Mouse (Mus musculus) neural tube, embryonic 14.5 days (tissue): ENCODE data around the gene Rufy2. TPM values are rescaled to one million over a fixed set of nuclear protein-coding genes. Genes with fewer than 3 reads are reported as not detected.
A peak's percentile ranks its signal among the peaks of the same experiment; 100 is the strongest.

Experiments
- ATAC-seq: fragments of 200-750 bp; cut with Nextera tagmentation; 2 replicates; pipeline ENCODE4 v1.8.0; 2017; ENCODE audit warnings: low read depth, mild to moderate bottlenecking, moderate TSS enrichment, moderate library complexity
- H3K27ac ChIP-seq: fragments of 300-500 bp; sonication (generic); 2 replicates; pipeline ENCODE4 v1.5.1; 2014; ENCODE audit warnings: low read depth, mild to moderate bottlenecking, control low read depth, low read length, moderate library complexity, mixed read lengths
- H3K27me3 ChIP-seq: fragments of 300-500 bp; sonication (generic); 2 replicates; pipeline ENCODE4 v1.6.1; 2014; ENCODE audit warnings: low read length; ENCODE audit not compliant: control insufficient read depth, insufficient read depth
- H3K36me3 ChIP-seq: fragments of 300-500 bp; sonication (generic); 2 replicates; pipeline ENCODE4 v1.6.1; 2014; ENCODE audit warnings: low read length, mixed read lengths; ENCODE audit not compliant: control insufficient read depth, insufficient read depth
- H3K4me1 ChIP-seq: fragments of 300-500 bp; sonication (generic); 2 replicates; pipeline ENCODE4 v1.6.1; 2014; ENCODE audit warnings: low read length; ENCODE audit not compliant: control insufficient read depth, insufficient read depth
- H3K4me2 ChIP-seq: fragments of 300-500 bp; sonication (generic); 2 replicates; pipeline ENCODE4 v1.6.1; 2014; ENCODE audit warnings: mild to moderate bottlenecking, low read depth, low read length, control low read depth
- H3K4me3 ChIP-seq: fragments of 300-500 bp; sonication (generic); 2 replicates; pipeline ENCODE4 v1.5.1; 2014; ENCODE audit warnings: low read depth, low read length, control low read depth, mixed read lengths
- H3K9ac ChIP-seq: fragments of 300-500 bp; sonication (generic); replicated peaks from 2 replicates; pipeline ENCODE4 v1.6.1; 2014; ENCODE audit warnings: low read depth, mild to moderate bottlenecking, control low read depth, low read length, mixed read lengths
- H3K9me3 ChIP-seq: fragments of 300-500 bp; sonication (generic); 2 replicates; pipeline ENCODE4 v1.6.1; 2016; ENCODE audit warnings: low read length; ENCODE audit not compliant: control insufficient read depth
- WGBS: fragments of 180-500 bp; shearing (Covaris S2); extraction: QIAGEN DNeasy Blood & Tissue Kit; methylation state at CpG from one replicate; pipeline ENCODE4 v1.1.7; 2014; 5-methylcytosine and 5-hydroxymethylcytosine counted together
- polyA plus RNA-seq: library from polyadenylated mRNA; unstranded; fragments of >200 nt; fragmentation: Nextera tagmentation; extraction: Ambion mirVana; gene quantifications from 2 replicates; pipeline ENCODE4 v1.2.1, GENCODE M21; 2014

The Rufy2 gene
- polyA plus RNA-seq, 1 experiment from 2014 or later = 73.0 TPM

DNA sequence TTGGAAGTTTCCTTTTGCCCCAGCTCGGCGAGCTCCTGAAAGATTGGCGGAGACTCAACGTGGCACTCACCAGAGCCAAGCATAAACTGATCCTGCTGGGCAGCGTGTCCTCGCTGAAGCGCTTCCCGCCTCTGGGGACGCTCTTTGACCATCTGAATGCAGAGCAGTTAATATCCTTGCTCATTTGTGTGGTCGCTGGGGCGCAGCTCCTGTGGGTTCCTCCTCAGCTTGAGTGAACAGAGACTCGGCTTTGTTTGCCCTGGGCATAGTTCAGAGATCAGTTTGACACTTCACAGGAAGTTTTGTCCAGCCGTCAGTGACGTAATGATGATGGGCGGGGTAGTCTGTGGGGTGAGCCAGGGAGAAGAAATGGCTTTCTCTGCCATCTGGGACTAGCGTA lies 8.2 kb upstream of the Rufy2 start:
- H3K9me3 ChIP-seq = no peaks in the 10 kb centered on the region
- H3K4me2 ChIP-seq = no peak overlapping the region
- H3K36me3 ChIP-seq = 0 out of 2 replicates have a peak, but pooled peaks cover 9% of the 10 kb centered on the region
- H3K27ac ChIP-seq = no peak overlapping the region
- no peaks in the 10 kb centered on the region for H3K4me1 ChIP-seq
- H3K9ac ChIP-seq = no peak overlapping the region
- no peaks in the 10 kb centered on the region for H3K27me3 ChIP-seq
- no peak overlapping the region for H3K4me3 ChIP-seq
- WGBS = 72% methylated on average over 16 of the region's 16 CpGs
- ATAC-seq = no peak

DNA sequence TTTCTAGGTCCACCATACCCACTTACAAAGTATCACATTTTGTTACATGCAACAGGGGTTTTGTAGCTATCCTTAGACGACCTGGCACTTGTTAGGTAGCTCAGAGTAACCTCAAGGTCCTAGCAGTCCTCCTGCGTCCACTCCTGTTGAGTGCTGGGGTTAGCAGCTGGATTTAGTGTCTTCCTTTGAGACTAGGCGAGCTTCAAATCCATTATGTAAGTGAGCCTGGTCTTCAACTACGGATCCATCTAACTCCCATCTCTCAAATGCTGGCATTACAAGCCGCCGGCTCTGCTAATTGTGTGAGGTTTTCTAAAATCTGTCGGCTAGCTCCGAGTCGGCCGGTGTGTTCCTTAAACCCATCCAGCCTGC lies 370 bp upstream of the Rufy2 start:
- no peaks in the 10 kb centered on the region for H3K27me3 ChIP-seq
- no peaks in the 10 kb centered on the region for H3K9me3 ChIP-seq
- peak overlapping the region; percentile 82; the same call in 1 of the 2 replicates for H3K27ac ChIP-seq
- H3K4me1 ChIP-seq = peaks cover 10% of the 10 kb centered on the region; the same call in 1 of the 2 replicates
- H3K9ac ChIP-seq = peak overlapping the region; percentile 97
- ATAC-seq = no peak; the same call in 1 of the 2 replicates
- peak overlapping the region; percentile 77 for H3K4me3 ChIP-seq
- WGBS = 9% methylated on average over 10 of the region's 10 CpGs
- H3K36me3 ChIP-seq = peaks cover 9% of the 10 kb centered on the region
- H3K4me2 ChIP-seq = peak overlapping the region; percentile 55

DNA sequence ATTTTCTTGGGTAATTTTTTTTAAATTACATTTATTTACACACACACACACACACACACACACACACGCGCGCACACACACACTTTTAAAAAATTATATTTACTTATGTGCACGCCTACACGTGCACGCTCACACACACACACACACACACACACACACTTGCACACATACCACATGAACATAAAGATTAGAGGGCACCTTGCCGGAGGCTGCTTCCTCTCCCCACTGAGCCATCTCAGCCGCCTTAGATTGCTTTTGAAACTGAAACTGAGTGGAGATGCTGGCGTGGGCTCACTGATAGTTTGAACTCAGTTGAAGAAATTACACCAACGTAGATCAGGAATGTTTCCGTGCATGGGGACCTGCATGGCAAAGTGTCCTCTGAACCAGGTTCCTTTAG lies 4.0 kb downstream of the Rufy2 start:
- H3K9me3 ChIP-seq = no peaks in the 10 kb centered on the region
- H3K27ac ChIP-seq = no peak overlapping the region
- peaks cover 23% of the 10 kb centered on the region for H3K36me3 ChIP-seq
- H3K4me2 ChIP-seq = no peak overlapping the region
- no peak overlapping the region for H3K4me3 ChIP-seq
- WGBS = 94% methylated on average over 11 of the region's 11 CpGs
- no peak for ATAC-seq
- H3K4me1 ChIP-seq = peaks cover 10% of the 10 kb centered on the region; the same call in 1 of the 2 replicates
- H3K9ac ChIP-seq = no peak overlapping the region
- no peaks in the 10 kb centered on the region for H3K27me3 ChIP-seq

DNA sequence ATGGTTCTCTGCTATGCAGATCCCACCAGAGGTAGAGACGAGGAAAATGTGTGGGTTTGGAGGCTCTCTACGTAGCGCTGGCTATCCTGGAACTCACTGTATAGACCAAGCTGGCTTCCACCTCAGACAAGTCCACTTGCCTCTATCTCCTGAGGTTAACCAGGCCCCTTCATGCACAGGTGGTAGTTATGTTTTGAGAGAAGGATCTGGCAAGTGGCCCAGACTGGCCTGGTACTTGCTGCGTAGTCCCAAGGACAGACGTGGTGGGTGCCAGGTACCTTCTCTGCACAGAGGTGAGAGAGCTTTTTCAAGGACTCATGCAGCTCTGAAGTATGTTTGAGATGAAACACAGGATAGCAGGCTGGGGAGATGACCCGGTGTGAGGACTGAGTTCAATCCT lies 4.5 kb downstream of the Rufy2 start:
- Histone ChIP-seq H3K4me3 (no peak overlapping the region), H3K36me3 (peaks cover 24% of the 10 kb centered on the region), H3K27ac (no peak overlapping the region), H3K9ac (no peak overlapping the region), H3K4me1 (peaks cover 8% of the 10 kb centered on the region; the same call in 1 of the 2 replicates), H3K9me3 (no peaks in the 10 kb centered on the region), H3K27me3 (no peaks in the 10 kb centered on the region), H3K4me2 (no peak overlapping the region)
- WGBS = 97% methylated on average over 6 of the region's 6 CpGs
- no peak for ATAC-seq

DNA sequence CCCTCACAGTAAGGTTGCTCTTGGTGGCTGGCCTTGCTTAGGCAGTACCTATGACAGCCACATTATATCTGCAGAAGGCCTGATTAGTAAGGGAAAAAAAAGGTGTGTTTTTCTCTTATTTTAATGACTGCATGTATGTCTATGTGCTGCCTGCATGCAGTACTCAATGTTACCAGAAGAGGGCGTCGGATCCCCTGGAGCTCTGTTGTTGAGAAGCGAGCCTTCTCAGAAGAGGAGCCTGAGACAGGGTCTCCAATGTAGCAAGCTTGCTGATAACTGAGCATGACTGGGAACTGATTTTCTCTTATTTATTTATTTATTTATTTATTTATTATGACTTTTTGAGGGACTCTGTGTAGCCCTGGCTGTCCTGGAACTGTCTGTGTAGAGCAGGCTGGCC lies 7.3 kb downstream of the Rufy2 start:
- Histone ChIP-seq H3K27ac (no peak overlapping the region), H3K27me3 (no peaks in the 10 kb centered on the region), H3K4me1 (no peaks in the 10 kb centered on the region), H3K36me3 (peaks cover 49% of the 10 kb centered on the region), H3K9ac (no peak overlapping the region), H3K4me2 (no peak overlapping the region), H3K9me3 (no peaks in the 10 kb centered on the region), H3K4me3 (no peak overlapping the region)
- no peak for ATAC-seq
- WGBS = 32% methylated on average over 3 of the region's 3 CpGs

DNA sequence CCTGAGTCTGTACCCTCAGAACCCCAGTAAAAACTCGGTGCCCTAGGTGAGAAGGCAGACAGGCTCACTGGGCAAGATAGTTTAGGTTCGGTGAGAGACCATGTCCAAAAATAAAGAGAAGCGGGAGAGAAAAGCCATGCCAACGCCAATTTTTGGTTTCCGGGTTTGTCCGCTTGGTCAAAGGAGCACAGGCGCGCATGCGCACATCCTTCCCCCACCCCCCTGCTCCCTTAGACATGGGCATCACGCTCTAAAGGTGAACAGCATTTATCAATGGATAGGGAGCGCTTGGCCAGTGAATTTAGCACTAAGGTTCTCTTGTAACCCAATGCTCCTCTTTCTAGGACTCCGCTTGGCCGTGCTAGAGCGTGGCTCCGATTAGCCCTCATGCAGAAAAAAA lies 10.6 kb downstream of the Rufy2 start:
- 95% methylated on average over 15 of the region's 15 CpGs for WGBS

DNA sequence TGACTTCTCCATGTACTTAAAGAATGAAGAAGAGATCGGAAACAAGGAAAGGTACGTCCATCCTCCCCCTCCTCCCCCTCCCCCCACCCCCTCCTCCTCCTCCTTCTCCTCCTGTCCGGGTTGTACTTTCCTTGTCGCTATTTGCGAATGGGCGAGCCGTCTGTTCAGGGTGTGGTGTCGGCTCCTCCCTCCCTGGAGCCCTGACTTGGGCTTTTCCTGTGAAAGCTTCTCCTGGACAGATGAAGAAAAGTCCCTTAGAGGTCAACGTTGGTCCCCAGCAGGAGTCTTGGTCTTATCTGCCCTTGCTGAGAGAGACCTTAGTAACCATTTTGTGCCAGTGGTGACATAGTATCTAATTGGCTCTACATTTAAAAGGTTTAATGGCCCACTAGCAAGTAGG lies 14.0 kb downstream of the Rufy2 start:
- H3K4me1 ChIP-seq = no peaks in the 10 kb centered on the region
- peaks cover 77% of the 10 kb centered on the region for H3K36me3 ChIP-seq
- H3K4me2 ChIP-seq = no peak overlapping the region
- no peak for ATAC-seq
- H3K9me3 ChIP-seq = no peaks in the 10 kb centered on the region
- H3K4me3 ChIP-seq = no peak overlapping the region
- H3K9ac ChIP-seq = no peak overlapping the region
- H3K27ac ChIP-seq = no peak overlapping the region
- H3K27me3 ChIP-seq = no peaks in the 10 kb centered on the region
- 80% methylated on average over 6 of the region's 9 CpGs for WGBS

More for the DNA sequence above, 10.6 kb downstream of the Rufy2 start:
- Histone ChIP-seq H3K9me3 (no peaks in the 10 kb centered on the region), H3K36me3 (peaks cover 56% of the 10 kb centered on the region), H3K4me2 (no peak overlapping the region), H3K27me3 (no peaks in the 10 kb centered on the region), H3K27ac (no peak overlapping the region), H3K4me3 (no peak overlapping the region), H3K9ac (no peak overlapping the region), H3K4me1 (no peaks in the 10 kb centered on the region)
- no peak for ATAC-seq

DNA sequence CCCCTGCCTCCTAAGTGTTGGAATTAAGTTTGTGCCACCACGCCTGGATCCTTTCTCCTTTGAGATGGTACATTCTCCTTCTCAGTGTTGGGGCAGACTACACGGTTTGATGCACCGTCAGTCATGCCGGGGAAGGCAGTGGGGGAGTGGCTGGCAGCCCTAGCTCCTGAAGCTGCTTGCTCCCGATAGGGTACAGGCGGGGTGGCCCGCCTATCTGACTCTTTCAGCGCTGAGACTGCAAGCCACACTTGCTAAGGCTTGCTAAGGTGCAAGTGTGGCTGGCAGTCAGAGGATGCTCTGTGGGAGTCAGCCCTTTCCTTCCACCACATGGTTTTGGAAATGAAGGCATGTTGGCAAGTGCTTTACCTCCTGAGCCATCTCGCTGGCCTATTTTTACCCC lies 20.6 kb downstream of the Rufy2 start:
- Histone ChIP-seq H3K27me3 (no peaks in the 10 kb centered on the region), H3K9me3 (no peaks in the 10 kb centered on the region), H3K4me3 (no peak overlapping the region), H3K4me1 (no peaks in the 10 kb centered on the region), H3K4me2 (no peak overlapping the region), H3K27ac (no peak overlapping the region), H3K36me3 (peaks cover 79% of the 10 kb centered on the region), H3K9ac (no peak overlapping the region)
- no peak for ATAC-seq
- WGBS = 81% methylated on average over 9 of the region's 9 CpGs

DNA sequence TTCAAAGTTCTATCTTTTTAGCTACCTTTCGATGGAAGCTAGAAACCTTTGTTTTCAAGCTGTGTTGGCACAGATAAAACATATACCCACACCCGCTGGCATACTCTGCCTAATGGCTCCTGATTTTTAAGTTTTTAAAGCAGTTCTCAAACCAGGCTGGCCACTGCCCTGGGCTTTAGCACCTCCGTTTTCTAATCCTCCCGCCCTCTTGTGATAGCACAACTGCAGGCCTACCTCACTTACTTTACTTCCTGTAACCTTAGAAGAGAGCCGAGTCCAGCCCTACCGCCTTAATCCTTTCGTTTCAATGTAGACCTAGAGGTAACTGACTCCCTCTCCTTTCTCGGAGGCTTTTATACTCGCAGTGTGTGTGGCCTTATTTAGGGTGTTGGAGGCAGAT lies 23.2 kb downstream of the Rufy2 start:
- H3K4me2 ChIP-seq = no peak overlapping the region
- H3K27me3 ChIP-seq = no peaks in the 10 kb centered on the region
- H3K27ac ChIP-seq = no peak overlapping the region
- H3K4me1 ChIP-seq = no peaks in the 10 kb centered on the region
- H3K4me3 ChIP-seq = no peak overlapping the region
- H3K9ac ChIP-seq = no peak overlapping the region
- H3K9me3 ChIP-seq = no peaks in the 10 kb centered on the region
- H3K36me3 ChIP-seq = peaks cover 71% of the 10 kb centered on the region
- WGBS = 89% methylated on average over 9 of the region's 9 CpGs
- ATAC-seq = no peak

DNA sequence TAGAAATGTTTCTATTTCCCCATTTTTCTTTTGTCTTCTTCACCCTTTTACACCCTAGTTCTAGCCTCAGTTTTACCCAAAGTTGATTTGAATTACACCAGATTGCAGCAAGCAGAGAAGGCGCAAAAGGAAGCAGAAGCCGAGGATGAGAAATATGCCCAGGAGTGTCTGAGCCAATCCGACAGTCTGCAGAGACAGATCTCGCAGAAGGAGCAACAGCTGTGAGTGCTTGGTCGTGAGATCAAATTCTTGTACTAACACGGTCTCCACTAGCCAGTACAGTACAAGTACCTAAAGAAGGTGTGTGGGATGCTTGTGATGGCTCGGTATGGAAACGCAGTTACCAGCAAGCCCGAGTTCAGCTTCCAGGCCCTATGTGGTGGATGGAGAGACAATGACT lies 24.5 kb downstream of the Rufy2 start:
- Histone ChIP-seq H3K36me3 (peaks cover 79% of the 10 kb centered on the region), H3K4me3 (no peak overlapping the region), H3K4me1 (no peaks in the 10 kb centered on the region), H3K4me2 (no peak overlapping the region), H3K27me3 (no peaks in the 10 kb centered on the region), H3K27ac (no peak overlapping the region), H3K9ac (no peak overlapping the region), H3K9me3 (no peaks in the 10 kb centered on the region)
- no peak for ATAC-seq
- 94% methylated on average over 9 of the region's 9 CpGs for WGBS
